Mouse (Mus musculus) layer of hippocampus, adult 8-10 months (tissue): ENCODE data around the gene Vstm2a. TPM values are rescaled to one million over a fixed set of nuclear protein-coding genes. Genes with fewer than 3 reads are reported as not detected.

ENCODE experiments used
- DNase-seq, 2 experiments: peaks; one replicate each; pipeline ENCODE4 v3.0.0; 2022; ENCODE audit warnings: low spot score in 2 of 2
- total RNA-seq, 4 experiments: library from RNA; stranded (reverse); gene quantifications; 2 replicates each; pipeline ENCODE4 v1.2.4; 2022

Vstm2a gene
- total RNA-seq, result 100 to 1,000 TPM; 128 to 160 (median 140) TPM

DNA sequence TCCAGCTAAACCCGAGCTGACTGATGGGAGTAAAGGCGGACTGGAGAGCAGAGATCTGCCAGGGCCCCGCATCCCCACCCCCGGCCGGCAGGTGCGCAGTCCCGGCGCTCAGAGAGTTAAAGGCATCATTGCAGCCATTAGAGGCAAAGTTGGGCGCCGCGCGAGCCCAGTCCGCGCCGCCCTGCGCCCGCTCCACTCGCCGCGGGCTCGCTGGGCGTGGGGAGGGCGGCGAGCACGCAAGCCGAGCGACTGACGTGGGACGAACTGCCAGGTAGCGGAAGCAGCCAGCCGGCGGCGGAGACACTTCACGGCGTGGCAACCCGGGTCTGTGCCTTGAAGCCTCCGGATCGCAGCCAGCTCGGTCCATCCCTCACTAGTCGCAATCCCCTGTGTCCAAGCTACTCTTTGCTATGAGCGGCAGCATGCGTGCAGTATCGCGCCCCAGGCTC is at the start of gene Vstm2a:
Vstm2a (plus strand) TSS at position 252 of the 449 bp plus-strand sequence.
- DNase-seq, result peak; percentile 48 to 72

DNA sequence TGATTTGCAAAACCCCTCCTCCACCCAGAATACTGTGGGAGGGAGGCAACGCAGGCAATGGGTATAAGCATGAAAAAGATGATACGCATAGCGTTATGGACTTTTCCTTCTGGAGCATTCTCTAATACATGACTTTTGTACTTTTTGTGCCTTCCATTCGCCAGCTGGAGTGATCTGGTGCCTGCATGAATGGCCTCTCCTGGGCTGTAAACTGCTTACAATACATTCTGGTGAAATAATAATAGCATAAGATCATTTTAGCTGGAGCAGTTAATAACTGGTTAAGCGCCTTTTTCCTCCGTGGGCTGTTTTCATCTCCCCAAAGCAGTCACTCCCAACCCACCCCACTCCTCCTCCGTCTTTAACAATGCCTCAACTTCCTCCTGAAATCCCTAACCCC is 513 bp upstream of the Vstm2a start:
- no peak for DNase-seq

DNA sequence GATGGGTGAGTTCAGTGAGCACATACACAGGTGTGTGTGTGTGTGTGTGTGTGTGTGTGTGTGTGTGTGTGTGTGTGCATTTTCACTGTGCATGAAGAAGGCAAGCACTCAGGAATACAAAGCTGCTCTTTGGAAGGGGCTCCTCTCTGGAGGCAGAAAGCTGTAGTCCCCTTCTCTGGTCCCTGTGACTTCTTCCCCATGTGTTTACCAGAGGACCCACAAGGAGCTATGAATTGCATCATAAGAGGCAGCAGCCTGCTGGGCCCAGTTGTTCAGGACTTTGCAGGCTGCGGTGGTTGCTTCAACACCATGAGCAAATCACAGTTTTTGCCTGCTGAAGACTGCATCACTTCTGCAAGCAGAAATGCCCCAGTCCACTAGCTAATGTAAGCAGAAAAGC is 776 bp downstream of the Vstm2a start:
- peak in 1 of 2 experiments; percentile 30 for DNase-seq

DNA sequence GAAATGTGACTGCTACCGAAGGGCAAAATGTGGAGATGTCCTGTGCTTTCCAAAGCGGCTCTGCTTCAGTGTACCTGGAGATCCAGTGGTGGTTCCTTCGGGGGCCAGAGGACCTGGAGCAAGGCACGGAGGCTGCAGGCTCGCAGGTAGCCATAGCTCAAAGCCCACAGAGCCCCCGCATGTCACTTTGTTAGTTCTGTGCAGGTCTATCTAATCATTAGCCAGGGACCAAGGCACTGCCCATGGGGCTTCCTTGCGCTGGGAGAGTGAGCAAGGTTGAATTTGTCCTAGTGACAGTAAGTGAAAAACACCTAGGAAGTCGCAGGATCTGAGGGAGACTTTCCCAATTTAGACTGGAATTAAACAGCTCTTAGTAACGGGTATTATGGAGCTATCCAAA is 2.4 kb downstream of the Vstm2a start:
- DNase-seq, result peak in 1 of 2 experiments; percentile 13

DNA sequence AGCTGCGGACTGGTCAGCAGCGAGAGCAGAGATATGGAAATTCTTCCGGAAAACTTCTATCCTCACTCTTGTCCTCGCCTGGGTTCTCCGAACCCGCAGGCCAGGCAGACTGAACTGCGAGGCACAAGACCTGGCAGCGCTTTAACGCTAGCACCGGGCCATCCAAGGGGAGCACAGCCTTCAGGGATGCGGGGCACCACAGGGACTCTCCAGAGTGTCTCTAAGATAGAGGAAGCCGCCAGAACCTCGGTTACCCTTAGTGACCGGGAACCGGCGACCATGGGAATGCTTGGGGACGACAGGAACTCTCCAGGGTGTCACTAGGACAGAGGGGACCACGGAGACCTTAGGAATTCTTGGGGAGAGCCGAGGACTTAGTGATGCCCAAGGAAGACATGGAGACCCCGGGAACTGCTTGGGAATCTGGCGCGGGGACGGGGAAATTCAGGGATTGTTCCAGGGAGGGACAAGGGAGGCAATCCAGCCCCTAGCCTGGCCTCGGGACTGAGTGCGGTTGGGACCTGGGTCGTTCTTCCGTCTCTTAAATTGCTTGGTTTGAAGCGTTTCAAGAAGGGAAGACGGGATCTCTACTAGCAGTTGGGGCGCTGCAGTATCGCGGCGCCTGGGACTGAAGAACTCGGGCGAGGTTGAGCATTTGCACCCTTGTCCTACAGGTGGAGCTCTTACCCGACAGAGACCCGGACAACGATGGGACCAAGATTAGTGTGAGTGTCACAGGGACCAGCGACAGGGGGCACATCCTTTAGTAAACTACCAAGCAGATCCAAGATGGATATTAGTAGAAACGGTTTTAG is 3.4 kb downstream of the Vstm2a start:
- DNase-seq, result peak; percentile 66 to 76

DNA sequence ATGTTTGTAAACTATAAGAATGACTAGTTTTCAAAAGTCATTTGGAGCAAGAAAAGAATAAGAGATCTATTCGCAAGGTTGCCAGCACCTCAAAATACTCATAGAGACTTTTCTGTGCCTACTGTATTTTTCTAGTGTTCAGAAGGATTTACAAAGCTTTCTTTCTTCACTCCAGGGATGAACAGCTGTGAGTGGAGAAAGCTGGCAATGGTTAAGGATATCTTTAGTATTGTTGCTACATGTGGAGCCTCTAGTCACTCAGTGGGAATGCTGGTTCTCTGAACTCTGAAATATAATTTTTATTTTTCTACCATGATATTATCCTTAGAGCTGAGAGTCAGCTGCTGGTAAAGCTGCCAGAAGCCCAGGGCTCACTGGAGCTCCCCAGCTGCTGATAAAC is 10.9 kb downstream of the Vstm2a start:
- no peak for DNase-seq

DNA sequence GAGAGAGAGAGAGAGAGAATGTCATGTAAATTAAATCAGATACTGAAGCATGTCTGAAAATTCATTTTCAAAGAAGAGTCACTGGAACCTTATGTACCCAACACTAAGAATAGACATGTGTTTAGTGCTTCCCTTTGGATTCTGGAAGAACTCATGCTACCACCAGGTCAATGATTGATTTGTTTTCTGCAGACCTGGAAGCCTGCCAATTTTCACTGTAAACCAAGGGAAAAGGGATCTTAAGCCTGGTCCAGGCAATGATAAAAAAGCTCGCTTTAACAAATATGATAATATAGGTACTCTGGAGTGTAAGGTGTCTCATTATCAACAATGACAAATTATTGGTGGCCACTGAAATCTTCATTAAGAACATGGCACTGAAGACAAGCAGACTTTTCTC is 32.9 kb downstream of the Vstm2a start:
- DNase-seq, result no peak

DNA sequence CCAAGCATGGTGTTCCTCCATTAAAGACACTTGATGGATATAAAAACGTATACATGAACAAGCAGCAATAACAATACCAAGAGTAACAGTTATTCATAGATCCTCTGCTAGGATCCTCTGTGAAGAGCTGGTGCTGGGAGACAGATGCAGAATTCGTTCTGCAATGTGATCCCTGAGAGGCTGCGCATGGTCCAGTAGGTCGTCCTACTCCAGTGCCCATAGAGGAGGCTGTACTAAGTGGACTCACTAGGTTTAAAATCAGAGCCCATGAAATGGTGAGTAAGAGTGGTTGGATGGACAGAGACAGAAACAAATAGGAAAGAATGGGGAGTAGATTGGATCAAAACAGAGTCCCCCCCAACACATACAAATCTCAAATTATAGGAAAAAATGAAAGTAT is 35.4 kb downstream of the Vstm2a start:
- no peak for DNase-seq

DNA sequence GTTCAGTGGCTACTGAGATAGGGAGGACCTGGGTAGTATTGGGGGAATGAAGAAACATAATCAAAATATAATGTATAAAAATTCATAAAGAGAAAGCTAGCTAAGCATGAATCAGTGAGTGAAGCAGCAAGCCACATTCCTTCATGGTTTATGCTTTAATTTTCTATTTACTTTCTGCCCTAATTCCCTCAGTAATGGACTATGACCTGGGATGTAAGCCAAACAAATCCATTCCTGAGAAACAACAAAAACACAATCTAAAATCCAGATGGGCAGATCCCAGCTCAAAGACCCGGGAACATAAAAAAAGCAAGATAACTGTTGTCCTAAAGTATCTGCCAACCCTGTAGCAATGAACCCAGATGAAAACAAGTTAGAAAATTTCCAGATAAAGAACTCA is 39.0 kb downstream of the Vstm2a start:
- no peak for DNase-seq

DNA sequence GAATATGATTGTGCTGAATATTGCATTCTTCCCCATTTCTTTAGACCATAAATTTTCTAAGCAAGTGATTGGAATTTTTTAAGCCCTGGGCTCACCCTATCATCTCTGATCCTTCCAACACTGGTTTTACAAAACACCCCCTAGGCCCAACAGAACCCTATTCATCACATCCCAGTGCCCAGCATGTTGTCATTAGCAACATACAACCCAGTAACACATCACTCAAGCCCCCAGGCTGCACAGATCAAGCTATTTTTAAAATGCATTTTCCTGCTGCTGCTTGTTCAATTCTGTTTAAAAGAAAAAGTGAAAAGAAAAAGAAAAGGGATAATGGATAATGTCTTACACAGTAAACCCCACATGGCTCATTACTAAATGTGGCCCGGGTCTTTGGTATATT is 42.0 kb downstream of the Vstm2a start:
- DNase-seq, result no peak

DNA sequence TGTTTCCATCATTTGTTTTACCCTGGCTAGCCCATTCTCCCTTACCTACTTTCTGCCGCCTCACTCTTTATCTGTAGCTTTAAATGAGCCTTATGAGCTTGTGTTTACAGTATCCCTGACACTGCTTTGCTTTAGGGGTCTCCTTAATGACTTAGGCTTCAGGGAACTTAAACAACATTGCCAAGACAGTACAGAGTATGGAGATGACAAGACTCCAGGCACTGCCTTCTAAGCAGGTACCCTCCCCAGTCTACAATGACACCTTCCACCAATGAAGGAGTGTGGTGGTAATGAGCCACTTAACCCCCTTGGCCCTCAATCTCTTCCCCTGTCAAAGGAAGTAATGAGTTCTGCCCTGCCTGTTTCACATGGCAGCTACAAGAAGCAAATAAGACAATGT is 42.4 kb downstream of the Vstm2a start:
- no peak for DNase-seq

DNA sequence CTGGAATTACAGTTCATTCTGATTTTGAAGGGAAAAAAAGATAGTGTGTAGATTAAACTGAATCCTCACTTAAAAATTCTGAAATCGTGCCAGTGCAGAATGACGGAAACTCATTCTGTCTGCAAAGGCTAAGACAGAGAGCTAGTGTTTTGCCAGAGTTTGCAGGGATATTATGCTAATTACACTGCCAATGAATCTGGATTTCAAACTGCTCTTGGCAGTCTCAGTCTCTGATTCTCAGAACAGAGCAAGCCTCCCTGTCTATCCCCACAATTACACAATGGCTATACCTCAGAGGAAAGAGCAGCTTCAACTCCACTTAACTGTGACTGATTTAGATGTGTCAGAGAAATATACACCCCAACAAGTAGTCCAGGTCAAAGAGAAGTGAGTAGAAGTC is 43.2 kb downstream of the Vstm2a start:
- peak in 1 of 2 experiments; percentile 8 for DNase-seq

DNA sequence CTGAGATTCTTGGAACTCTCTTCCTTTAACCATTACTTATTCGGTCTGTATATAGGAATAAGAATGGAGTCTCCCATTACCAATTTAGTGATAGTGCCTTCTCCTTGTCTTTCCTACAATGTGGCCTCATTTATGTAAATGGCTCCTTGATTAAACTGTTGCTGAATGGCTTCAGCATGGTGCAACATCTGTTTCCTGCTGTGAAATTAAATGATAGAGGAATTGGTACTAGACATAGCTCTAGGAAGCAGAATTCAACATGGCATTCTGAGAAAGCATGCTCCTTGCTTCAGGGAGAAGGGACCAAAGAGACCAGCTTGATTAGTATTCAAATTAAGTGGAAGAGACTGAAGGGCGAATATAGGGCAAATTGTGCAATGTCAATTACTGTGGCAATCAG is 57.6 kb downstream of the Vstm2a start:
- DNase-seq, result no peak

DNA sequence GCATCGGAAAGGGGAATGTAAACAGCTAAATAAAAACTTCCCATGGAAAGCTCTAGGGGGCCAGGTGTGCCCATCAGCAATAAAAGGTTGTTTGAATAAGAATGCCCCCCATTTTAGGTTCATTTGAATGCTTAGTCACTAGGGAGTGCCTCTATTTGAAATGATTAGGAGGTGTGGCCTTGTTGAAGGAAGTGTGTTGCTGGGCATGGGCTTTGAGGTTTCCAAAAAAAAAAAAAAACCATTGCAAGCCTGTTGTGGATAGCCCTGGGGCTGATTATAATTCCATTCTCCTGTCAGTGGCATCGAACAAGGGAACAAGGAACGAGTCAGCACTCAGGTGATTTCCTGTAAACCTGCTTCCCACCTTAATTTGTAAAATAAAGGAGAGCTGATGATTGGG is 87.7 kb downstream of the Vstm2a start:
- DNase-seq, result no peak

DNA sequence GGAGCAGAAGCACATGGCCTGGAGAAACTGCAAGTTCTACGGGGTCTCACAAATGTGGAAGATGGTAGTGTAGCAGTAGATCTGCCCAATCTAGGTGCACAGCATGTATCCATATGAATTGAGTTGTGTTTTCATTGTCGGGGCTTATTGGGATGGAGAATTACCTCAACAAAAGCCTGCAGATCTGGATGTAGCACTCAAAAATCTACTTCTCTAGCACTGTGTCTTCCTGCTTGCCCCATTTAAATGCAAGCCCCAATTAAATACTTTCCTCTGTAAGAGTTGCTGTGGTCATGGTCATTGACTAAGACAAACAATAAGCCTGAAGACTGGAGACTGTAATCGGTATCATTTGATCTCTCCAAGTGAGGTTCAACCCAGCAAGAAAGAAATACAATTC is 88.2 kb downstream of the Vstm2a start:
- no peak for DNase-seq

DNA sequence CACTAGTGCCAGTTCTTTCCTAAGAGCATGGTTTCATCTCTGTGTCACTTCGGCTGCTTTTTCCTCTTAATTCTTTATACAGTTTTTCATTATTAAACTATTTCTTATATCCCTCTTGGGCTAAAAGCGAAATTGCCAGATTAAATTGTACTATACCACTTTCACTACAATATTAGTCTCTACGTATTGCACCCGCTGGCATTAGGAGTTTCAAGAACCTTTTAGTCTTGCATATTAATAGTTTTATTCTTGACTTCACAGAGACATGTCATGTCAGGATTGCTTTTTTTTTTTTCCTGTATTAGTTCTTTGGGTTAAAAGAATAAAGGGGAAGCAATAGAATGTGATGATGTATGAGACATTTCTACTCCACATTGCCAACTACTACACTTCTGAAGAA is 94.4 kb downstream of the Vstm2a start:
- no peak for DNase-seq

DNA sequence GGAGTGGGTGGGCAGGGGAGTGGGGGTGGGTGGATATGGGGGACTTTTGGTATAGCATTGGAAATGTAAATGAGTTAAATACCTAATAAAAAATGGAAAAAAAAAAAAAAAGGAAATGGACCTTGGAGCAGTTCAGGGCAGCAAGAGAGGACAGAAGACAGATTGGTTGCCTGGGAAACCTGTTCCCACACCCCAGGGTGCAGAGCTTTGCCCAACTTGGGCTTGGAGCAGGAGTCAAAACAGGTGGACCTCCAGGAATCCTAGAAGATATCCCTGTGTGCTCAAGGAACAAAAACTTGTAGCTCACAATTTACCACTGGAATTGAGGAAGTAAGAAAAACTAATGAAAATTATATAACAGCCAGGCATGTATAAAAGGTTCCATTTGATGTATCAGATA is 96.8 kb downstream of the Vstm2a start:
- no peak for DNase-seq

DNA sequence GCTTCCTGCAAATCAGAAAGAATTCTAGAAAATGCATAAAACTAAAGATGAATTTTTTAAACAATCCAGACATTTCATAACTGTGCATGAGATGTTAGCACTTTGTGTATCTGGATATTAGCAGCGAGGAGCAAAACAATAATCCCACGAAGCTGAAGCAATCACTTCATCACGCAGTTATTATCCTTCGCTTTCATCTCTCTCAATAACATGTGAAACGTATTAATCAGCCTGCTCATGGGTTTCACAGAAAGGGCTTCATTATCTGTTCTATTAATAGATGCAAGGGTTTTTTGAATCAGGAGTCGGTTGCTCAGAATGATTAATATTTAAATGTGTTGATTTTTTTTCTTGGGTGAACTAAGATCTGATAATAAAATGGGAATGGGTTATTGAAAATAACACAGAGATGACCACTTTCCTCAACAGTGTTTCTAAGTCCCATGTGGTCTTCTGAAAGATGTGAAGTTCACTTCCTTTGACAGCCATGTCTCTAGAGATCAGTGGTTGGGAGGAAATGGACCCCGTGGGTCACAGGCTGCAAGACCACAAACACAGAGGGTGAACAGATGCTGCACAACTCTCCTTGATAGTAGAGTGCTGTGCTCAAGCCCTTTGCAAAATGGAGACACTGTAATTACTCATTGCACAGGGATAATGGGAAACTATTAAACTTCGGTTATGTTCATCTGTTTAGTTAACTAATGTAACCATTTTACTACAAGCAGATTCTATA is 109.5 kb downstream of the Vstm2a start:
- no peak for DNase-seq

DNA sequence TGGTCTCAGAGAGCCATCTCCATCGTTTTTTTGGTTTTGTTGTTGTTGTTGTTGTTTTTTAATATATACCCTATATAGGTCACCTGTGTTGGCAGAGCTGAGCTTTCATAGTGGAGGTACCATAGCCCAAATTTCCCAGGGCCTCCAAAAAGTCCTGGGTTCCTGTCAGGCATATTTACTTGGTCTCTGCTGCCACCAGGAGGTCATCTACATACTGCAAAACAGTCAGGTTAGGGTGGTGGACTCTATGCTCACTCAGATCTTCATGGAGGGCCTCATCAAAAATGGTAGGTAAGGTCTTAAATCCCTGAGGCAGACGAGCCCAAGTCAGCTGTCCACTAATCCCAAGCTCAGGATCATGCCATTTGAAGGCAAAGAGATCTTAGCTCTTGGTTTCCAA is 146.1 kb downstream of the Vstm2a start:
- DNase-seq, result peak; percentile 5 to 21

DNA sequence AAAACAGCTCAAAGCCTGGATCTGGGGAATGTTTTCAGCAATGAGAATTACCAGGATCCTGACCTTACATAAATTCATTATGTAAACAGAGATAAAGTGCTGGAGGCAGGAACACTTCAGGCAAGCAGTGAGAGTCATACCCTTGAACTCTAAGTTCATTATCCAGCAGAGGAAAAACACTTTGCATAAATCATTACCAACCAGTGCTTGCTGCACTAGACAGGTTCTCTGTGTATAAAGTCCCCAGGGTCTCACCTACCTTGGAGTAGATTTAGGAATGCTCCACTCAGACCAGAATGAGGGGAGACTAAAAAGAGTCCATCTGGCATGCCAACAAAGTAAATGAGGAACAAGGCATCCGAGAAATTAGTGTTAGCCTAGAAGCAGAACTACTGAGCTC is 154.2 kb downstream of the Vstm2a start:
- DNase-seq, result no peak

DNA sequence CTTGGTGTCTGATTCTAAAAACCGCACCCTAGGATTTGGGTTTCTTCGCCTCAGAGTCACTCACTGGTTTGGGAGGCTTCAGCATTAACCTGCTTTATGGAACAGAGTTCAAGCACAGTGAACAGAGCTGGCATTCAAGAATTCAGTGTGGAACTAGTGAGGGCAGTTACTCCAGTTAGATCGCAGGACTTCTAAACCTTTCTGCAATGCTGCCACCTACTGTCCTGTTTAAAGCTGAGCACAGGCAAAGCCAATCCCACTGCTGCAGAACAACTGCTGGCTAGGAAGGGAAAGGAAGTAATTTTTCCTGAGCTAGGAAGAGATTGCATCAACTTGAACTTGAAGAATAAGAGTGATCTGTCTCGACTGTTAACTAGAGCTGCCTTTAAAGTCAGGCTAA is 155.1 kb downstream of the Vstm2a start:
- DNase-seq, result peak; percentile 32

DNA sequence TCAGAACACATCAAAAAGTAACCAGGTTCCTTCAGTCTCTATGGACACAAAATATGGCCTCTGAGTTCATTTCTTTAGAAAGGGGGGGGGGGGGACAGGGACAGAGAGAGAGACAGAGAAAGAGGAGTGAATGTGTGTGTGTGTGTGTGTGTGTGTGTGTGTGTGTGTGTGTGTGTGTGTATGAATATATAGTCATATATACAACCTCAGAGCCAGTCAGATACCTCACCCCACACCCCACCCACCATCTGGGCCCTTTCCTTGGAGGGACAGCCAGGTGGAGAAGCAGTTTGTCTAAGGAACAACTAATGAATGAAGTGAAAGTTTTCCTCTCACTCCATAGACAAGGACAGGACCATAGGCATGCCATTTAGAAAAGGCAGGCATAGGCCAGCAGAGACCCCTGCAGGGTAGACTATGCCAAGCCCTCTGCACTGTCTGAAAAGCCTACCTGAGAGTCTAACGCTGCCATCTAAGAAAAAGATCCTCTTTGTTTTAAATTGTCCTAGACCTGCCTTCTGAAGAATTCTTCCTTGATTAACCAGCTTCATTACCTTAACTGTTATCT is 155.6 kb downstream of the Vstm2a start:
- DNase-seq, result no peak
